Mouse (Mus musculus) central nervous system, embryonic 18 days (tissue): ENCODE data around the gene Selenot. TPM values are rescaled to one million over a fixed set of nuclear protein-coding genes. Genes with fewer than 3 reads are reported as not detected.

Experiments used
- polyA plus RNA-seq: library from polyadenylated mRNA; depleted of rRNA; stranded (reverse); fragments of >200 nt; gene quantifications from 2 replicates; pipeline ENCODE4 v1.2.3, GENCODE M21; 2012; rRNA removed

Gene Selenot
- polyA plus RNA-seq: 75.1 and 81.2 TPM in 2 replicates

GRCm38 (mm10) chr3:58576137-58577066, at the start of gene Selenot:
Selenot (plus strand) TSS chr3:58576636.

GRCm38 (mm10) chr3:58636406-58637295, 60.2 kb downstream of the Selenot start, which contains the start of gene Erich6:
Erich6 (minus strand) TSS chr3:58637207.

Other genes with a start within 250 kb of the Selenot start
- gene Tsc22d2, start 161.9 kb upstream of the Selenot start, polyA plus RNA-seq: 12.1 and 12.9 TPM in 2 replicates
- 34.2 and 37.2 TPM in 2 replicates for gene Eif2a, start 50.8 kb upstream of the Selenot start, polyA plus RNA-seq
- 24.3 and 27.8 TPM in 2 replicates for gene Serp1, start 50.7 kb upstream of the Selenot start, polyA plus RNA-seq
- gene Erich6, start 60.6 kb downstream of the Selenot start, polyA plus RNA-seq: 0.79 and 0.84 TPM in 2 replicates
- 14.7 and 15.2 TPM in 2 replicates for gene Siah2, start 115.8 kb downstream of the Selenot start, polyA plus RNA-seq
- 0.14 and 0.52 TPM in 2 replicates for gene Mindy4b-ps, start 245.7 kb downstream of the Selenot start, polyA plus RNA-seq